Comparison of ENCODE assay signal across 8 mouse cellular contexts in genomic region chr15:27681419-27682187, GRCm38 (mm10). TPM values are rescaled to one million over a fixed set of nuclear protein-coding genes. Genes with fewer than 3 reads are reported as not detected.
A peak's percentile ranks its signal among the peaks of the same experiment; 100 is the strongest.
DNase-seq lines count a peak whose midpoint lies in the region; ATAC-seq and TF ChIP-seq lines count a peak whose summit lies in the region.

TSS of gene Otulinl (minus strand) at chr15:27681579.

- TF ChIP-seq POLR2A in ES-Bruce4 (IDR thresholded peaks at IDR 0.05; ENCODE audit: insufficient read depth, low read length), result no peak

- no peaks in the 10 kb centered on the region for H3K9me3 ChIP-seq in ES-Bruce4 (replicated peaks; ENCODE audit: control insufficient read depth, insufficient read depth, low read length, poor library complexity, severe bottlenecking)
- H3K9me3 ChIP-seq in forebrain, embryonic 15.5 days, result no peaks in the 10 kb centered on the region
- no peaks in the 10 kb centered on the region for H3K9me3 ChIP-seq in liver, postnatal 0 days (ENCODE audit: low read length)
- H3K9me3 ChIP-seq in neural tube, embryonic 13.5 days, result no peaks in the 10 kb centered on the region

- H3K4me3 ChIP-seq in ES-Bruce4 (ENCODE audit: low read depth, low read length), result peak within 1 kb of the TSS; percentile 77
- peak within 1 kb of the TSS; percentile 73 for H3K4me3 ChIP-seq in forebrain, embryonic 15.5 days
- H3K4me3 ChIP-seq in liver, postnatal 0 days (ENCODE audit: low read depth, low read length), result peak within 1 kb of the TSS; percentile 60
- peak within 1 kb of the TSS; percentile 64 for H3K4me3 ChIP-seq in neural tube, embryonic 13.5 days

- peak; percentile 96 for DNase-seq in cerebellum, adult 11-12 months
- DNase-seq in heart, postnatal 25 days (ENCODE audit: low spot score), result peak; percentile 86
- DNase-seq in layer of hippocampus, adult 11-12 months (ENCODE audit: low spot score), result peak; percentile 96
- peak; percentile 92 for DNase-seq in liver, postnatal 0 days
- DNase-seq in telencephalon, adult 2 months (ENCODE audit: low read depth, low spot score), result peak; percentile 83

- no peaks in the 10 kb centered on the region for H3K4me1 ChIP-seq in ES-Bruce4 (ENCODE audit: control insufficient read depth, insufficient read depth, low read length)
- H3K4me1 ChIP-seq in forebrain, embryonic 15.5 days, result peaks cover 7% of the 10 kb centered on the region
- peaks cover 8% of the 10 kb centered on the region for H3K4me1 ChIP-seq in liver, postnatal 0 days (ENCODE audit: insufficient read depth)
- H3K4me1 ChIP-seq in neural tube, embryonic 13.5 days (replicated peaks), result peaks cover 14% of the 10 kb centered on the region; the same call in 1 of the 2 replicates

- H3K27me3 ChIP-seq in ES-Bruce4 (ENCODE audit: control insufficient read depth, insufficient read depth, low read length, poor library complexity, severe bottlenecking), result no peaks in the 10 kb centered on the region
- no peaks in the 10 kb centered on the region for H3K27me3 ChIP-seq in forebrain, embryonic 15.5 days
- peaks cover 3% of the 10 kb centered on the region; the same call in 1 of the 2 replicates for H3K27me3 ChIP-seq in liver, postnatal 0 days (ENCODE audit: insufficient read depth, low read length)
- H3K27me3 ChIP-seq in neural tube, embryonic 13.5 days, result peaks cover 3% of the 10 kb centered on the region; the same call in 1 of the 2 replicates

- H3K4me2 ChIP-seq in forebrain, embryonic 15.5 days (replicated peaks), result peak within 1 kb of the TSS; percentile 96
- H3K4me2 ChIP-seq in liver, postnatal 0 days (ENCODE audit: low read depth, low read length), result peak within 1 kb of the TSS; percentile 95
- H3K4me2 ChIP-seq in neural tube, embryonic 13.5 days, result peak within 1 kb of the TSS; percentile 85

- ATAC-seq in forebrain, embryonic 15.5 days (replicated peaks), result peak; percentile 100
- peak; percentile 98 for ATAC-seq in liver, postnatal 0 days
- ATAC-seq in neural tube, embryonic 13.5 days (ENCODE audit: low read depth), result peak; percentile 100

- H3K9ac ChIP-seq in ES-Bruce4 (ENCODE audit: low read depth, poor library complexity, severe bottlenecking), result peak within 1 kb of the TSS; percentile 69
- H3K9ac ChIP-seq in forebrain, embryonic 15.5 days (replicated peaks), result peak within 1 kb of the TSS; percentile 74
- H3K9ac ChIP-seq in liver, postnatal 0 days (replicated peaks), result peak within 1 kb of the TSS; percentile 58
- H3K9ac ChIP-seq in neural tube, embryonic 13.5 days, result peak within 1 kb of the TSS; percentile 78

- no peak within 1 kb of the TSS for H3K27ac ChIP-seq in ES-Bruce4 (ENCODE audit: insufficient read depth, low read length)
- peak within 1 kb of the TSS; percentile 53 for H3K27ac ChIP-seq in forebrain, embryonic 15.5 days (replicated peaks)
- peak within 1 kb of the TSS; percentile 34; the same call in 1 of the 2 replicates for H3K27ac ChIP-seq in liver, postnatal 0 days (ENCODE audit: low read depth)
- H3K27ac ChIP-seq in neural tube, embryonic 13.5 days (replicated peaks), result peak within 1 kb of the TSS; percentile 68

- TF ChIP-seq EP300 in ES-Bruce4 (IDR thresholded peaks at IDR 0.05; ENCODE audit: insufficient read depth, low read depth, low read length), result no peak
- TF ChIP-seq EP300 in liver, postnatal 0 days (IDR thresholded peaks at IDR 0.05; ENCODE audit: low read depth), result no peak

- WGBS in forebrain, embryonic 15.5 days, result under 1% methylated on average over 56 of the region's 59 CpGs
- 2% methylated on average over 57 of the region's 59 CpGs for WGBS in liver, postnatal 0 days (ENCODE audit: insufficient replicate concordance)
- under 1% methylated on average over 59 of the region's 59 CpGs for WGBS in neural tube, embryonic 13.5 days

- TF ChIP-seq CTCF in ES-Bruce4 (IDR thresholded peaks at IDR 0.05; ENCODE audit: low read depth, low read length), result no peak
- TF ChIP-seq CTCF in liver, postnatal 0 days (IDR thresholded peaks at IDR 0.05; ENCODE audit: low read depth), result no peak

- intact Hi-C loops in heart, postnatal 25 days (cut with DNase I), result no loop called here

- no peaks in the 10 kb centered on the region for H3K36me3 ChIP-seq in ES-Bruce4 (ENCODE audit: control insufficient read depth, insufficient read depth, low read length, poor library complexity, severe bottlenecking)
- H3K36me3 ChIP-seq in forebrain, embryonic 15.5 days, result no peaks in the 10 kb centered on the region
- H3K36me3 ChIP-seq in liver, postnatal 0 days (replicated peaks; ENCODE audit: insufficient read depth, low read length), result no peaks in the 10 kb centered on the region
- no peaks in the 10 kb centered on the region for H3K36me3 ChIP-seq in neural tube, embryonic 13.5 days

RNA-seq across cellular contexts. Expression of gene Otulinl, which starts in this region (rescaled TPM):
- polyA plus RNA-seq in ES-Bruce4 (2011; ENCODE audit: insufficient read depth, insufficient read length, low read depth, missing spikeins), result 0.84 and 0.87 TPM in 2 replicates
- polyA plus RNA-seq in forebrain, embryonic 15.5 days (2015; fragmentation: Nextera tagmentation; extraction: Ambion mirVana), result 10.2 and 12.5 TPM in 2 replicates
- 1 to 10 TPM; 2.7 to 3.6 TPM for total RNA-seq in heart, postnatal 25 days (2021)
- 12.3 and 13.7 TPM in 2 replicates for polyA plus RNA-seq in liver, postnatal 0 days (2015; fragmentation: Nextera tagmentation; extraction: Ambion mirVana)
- 11.7 and 14.8 TPM in 2 replicates for polyA plus RNA-seq in neural tube, embryonic 13.5 days (2015; fragmentation: Nextera tagmentation; extraction: Ambion mirVana)
